Mouse (Mus musculus): Measurements from ENCODE around the gene Gpc6.

- TF ChIP-seq POLR2A (IDR thresholded peaks at IDR 0.05; ENCODE audit: extremely low read depth, insufficient read depth, low read length): no peak
- no peak for TF ChIP-seq CTCF (IDR thresholded peaks at IDR 0.05; ENCODE audit: extremely low read depth, insufficient read depth, low read length)
These were observed 13.6 kb downstream of the Gpc6 start for GRCm38 (mm10) chr14:116938735-116939134.

All from cortical plate, adult 2 months (tissue).